Mouse (Mus musculus) ES-E14 (cell line): Measurements from ENCODE around the gene Celf5.

Experiments
- CHD2 ChIP-seq: IDR thresholded peaks from 2 replicates; pipeline ENCODE4 v1.6.1; 2014; ENCODE audit warnings: mild to moderate bottlenecking, low read depth, low read length, inconsistent platforms
- HCFC1 ChIP-seq: IDR thresholded peaks from 2 replicates; pipeline ENCODE4 v1.6.1; 2012; ENCODE audit warnings: low read length, inconsistent platforms, borderline replicate concordance; ENCODE audit not compliant: insufficient read depth
- MAFK ChIP-seq: IDR thresholded peaks from 2 replicates; pipeline ENCODE4 v1.6.1; 2014; ENCODE audit warnings: mild to moderate bottlenecking, low read depth, low read length, inconsistent platforms; ENCODE audit not compliant: insufficient read depth
- ZC3H11A ChIP-seq: IDR thresholded peaks from 2 replicates; pipeline ENCODE4 v1.6.1; 2012; ENCODE audit warnings: low read depth, mild to moderate bottlenecking, inconsistent platforms, low read length, borderline replicate concordance

- TF ChIP-seq ZC3H11A (no peak), HCFC1 (no peak), CHD2 (no peak), MAFK (no peak)
These were observed 5.6 kb upstream of the Celf5 start for GRCm38 (mm10) chr10:81488081-81488480.
